Mouse (Mus musculus) forebrain, embryonic 15.5 days (tissue): Measurements from ENCODE around the gene Sdha. TPM values are rescaled to one million over a fixed set of nuclear protein-coding genes. Genes with fewer than 3 reads are reported as not detected.

ENCODE experiments used
- ATAC-seq: fragments of 200-750 bp; cut with Nextera tagmentation; replicated peaks from 2 replicates; pipeline ENCODE4 v1.8.0; 2017; ENCODE audit warnings: mild to moderate bottlenecking, moderate TSS enrichment, moderate library complexity
- H3K27ac ChIP-seq: fragments of 300-500 bp; sonication (generic); replicated peaks from 2 replicates; pipeline ENCODE4 v1.5.1; 2015; ENCODE audit warnings: mild to moderate bottlenecking, inconsistent platforms
- H3K27me3 ChIP-seq: fragments of 300-500 bp; sonication (generic); 2 replicates; pipeline ENCODE4 v1.6.1; 2015; ENCODE audit warnings: inconsistent platforms
- H3K36me3 ChIP-seq: fragments of 300-500 bp; sonication (generic); 2 replicates; pipeline ENCODE4 v1.6.1; 2015; ENCODE audit warnings: mild to moderate bottlenecking, inconsistent platforms
- H3K4me1 ChIP-seq: fragments of 300-500 bp; sonication (generic); 2 replicates; pipeline ENCODE4 v1.6.1; 2015; ENCODE audit warnings: inconsistent platforms
- H3K4me2 ChIP-seq: fragments of 300-500 bp; sonication (generic); replicated peaks from 2 replicates; pipeline ENCODE4 v1.6.1; 2015; ENCODE audit warnings: mild to moderate bottlenecking, inconsistent platforms
- H3K4me3 ChIP-seq: fragments of 300-500 bp; sonication (generic); 2 replicates; pipeline ENCODE4 v1.5.1; 2015; ENCODE audit warnings: mild to moderate bottlenecking, inconsistent platforms
- H3K9ac ChIP-seq: fragments of 300-500 bp; sonication (generic); replicated peaks from 2 replicates; pipeline ENCODE4 v1.6.1; 2015; ENCODE audit warnings: mild to moderate bottlenecking, inconsistent platforms
- H3K9me3 ChIP-seq: fragments of 300-500 bp; sonication (generic); 2 replicates; pipeline ENCODE4 v1.6.1; 2016; ENCODE audit warnings: inconsistent platforms
- WGBS: fragments of 180-500 bp; shearing (Covaris S2); methylation state at CpG from one replicate; pipeline ENCODE4 v1.1.7; 2015; ENCODE audit warnings: mixed read lengths; 5-methylcytosine and 5-hydroxymethylcytosine counted together
- polyA plus RNA-seq: library from polyadenylated mRNA; unstranded; fragments of >200 nt; fragmentation: Nextera tagmentation; extraction: Ambion mirVana; gene quantifications from 2 replicates; pipeline ENCODE4 v1.2.1, GENCODE M21; 2015

Sdha gene
- 212 and 220 TPM in 2 replicates for polyA plus RNA-seq

DNA sequence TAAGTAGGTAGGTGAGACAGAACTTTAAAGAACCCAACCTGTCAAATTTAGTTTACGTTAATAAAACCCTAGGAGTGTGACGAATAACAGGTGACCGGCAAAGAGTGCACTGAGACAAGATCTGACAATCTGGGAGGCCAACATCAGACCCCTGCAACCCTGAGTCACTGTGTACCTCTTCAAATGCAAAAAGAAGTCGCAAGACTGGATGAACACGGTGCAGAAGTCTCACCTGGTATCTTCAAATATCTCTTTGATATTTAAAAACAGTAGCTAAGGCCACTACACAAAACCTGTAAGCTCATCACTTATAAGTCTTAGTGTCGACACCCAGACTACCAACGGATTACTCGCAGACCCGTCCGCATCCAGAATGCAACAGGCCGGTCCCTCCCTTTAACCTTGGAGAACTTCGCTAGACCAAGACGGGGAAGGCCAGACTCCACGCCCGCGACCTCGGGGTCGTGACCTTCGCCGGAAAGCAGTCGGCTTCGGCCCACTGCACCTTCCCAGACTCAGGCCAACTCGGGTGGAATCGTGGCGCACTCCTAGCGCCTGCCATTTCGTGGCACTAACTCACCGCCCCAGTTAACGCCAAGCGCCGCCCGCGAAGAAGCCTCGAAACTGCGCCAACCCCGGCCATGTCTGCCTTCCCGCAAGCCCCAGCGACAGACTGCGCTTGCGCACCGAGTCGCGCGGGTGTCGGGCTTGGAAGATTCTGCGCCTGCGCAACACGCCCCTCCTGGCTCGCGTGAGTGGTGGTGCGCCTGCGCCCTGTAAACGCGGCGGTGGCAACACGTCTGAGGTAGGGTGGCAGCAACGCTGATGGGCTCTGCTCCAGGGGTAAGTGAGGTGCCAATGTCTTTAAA, at the start of gene Sdha, which contains the start of gene Ccdc127:
TSS of gene Sdha (minus strand) at position 715 of the 869 bp plus-strand sequence.
TSS of gene Ccdc127 (plus strand) at position 744 of the 869 bp plus-strand sequence.
- Histone ChIP-seq H3K36me3 (peaks cover 12% of the 10 kb centered on the region; the same call in 1 of the 2 replicates), H3K27me3 (no peaks in the 10 kb centered on the region), H3K9me3 (no peaks in the 10 kb centered on the region), H3K4me1 (peaks cover 18% of the 10 kb centered on the region), H3K4me2 (peak within 1 kb of the TSS; percentile 53), H3K4me3 (peak within 1 kb of the TSS; percentile 80), H3K27ac (peak within 1 kb of the TSS; percentile 79), H3K9ac (peak within 1 kb of the TSS; percentile 81)
- ATAC-seq = peak; percentile 98
- 2% methylated on average over 57 of the region's 57 CpGs for WGBS

DNA sequence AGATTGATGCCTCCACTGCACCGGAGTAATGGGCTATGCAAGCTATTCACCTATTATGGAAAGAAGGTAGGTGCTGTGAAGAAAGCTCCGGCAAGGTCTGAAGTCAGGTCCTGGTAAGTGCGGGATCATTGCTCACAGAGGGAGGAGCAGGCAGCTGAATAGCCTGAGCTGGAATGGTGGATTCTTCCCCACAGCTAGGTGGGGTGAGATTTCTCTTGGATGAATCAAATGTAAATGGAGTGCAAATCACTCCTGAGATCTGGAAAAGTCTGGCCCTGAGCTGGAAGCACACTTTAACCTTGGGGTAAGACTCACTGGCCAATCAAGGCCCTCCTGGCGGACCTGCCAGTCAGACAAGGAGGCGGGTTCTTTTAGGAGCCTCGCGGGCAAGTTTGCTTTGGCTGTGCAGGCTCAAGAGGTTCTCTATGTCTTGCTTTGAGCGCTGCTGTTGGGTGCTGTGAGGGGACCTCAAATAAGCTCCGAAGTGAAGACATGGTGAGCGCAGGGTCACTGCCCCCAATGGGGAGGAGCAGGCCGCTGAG, 49.3 kb upstream of the Sdha start, which contains the start of gene Ftl1-ps1:
TSS of gene Ftl1-ps1 (plus strand) at position 397 of the 542 bp plus-strand sequence.
- Histone ChIP-seq H3K9ac (no peak within 1 kb of the TSS), H3K27me3 (peaks cover 5% of the 10 kb centered on the region; the same call in 1 of the 2 replicates), H3K4me1 (no peaks in the 10 kb centered on the region), H3K4me2 (no peak within 1 kb of the TSS), H3K9me3 (no peaks in the 10 kb centered on the region), H3K4me3 (no peak within 1 kb of the TSS), H3K36me3 (no peaks in the 10 kb centered on the region), H3K27ac (no peak within 1 kb of the TSS)
- no peak for ATAC-seq
- 8% methylated on average over 11 of the region's 11 CpGs for WGBS

DNA sequence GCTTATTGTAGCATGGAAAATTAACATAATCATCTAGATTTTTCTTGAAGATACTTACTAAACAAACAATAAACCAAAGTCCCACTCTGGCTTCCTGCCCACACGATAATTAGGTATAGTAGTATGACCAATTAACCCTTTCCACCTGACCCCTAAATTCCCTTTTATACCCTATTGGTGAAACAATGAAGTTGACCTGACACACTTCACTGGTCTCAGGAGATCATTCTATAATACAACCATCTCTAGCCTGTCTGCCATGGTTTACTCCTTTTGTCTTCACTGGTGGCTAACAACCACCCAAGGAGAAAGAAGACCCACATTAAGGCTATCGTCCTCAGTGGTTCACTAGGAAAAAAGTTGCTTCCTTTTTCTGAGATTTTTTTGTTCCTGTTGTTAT, 41.1 kb upstream of the Sdha start:
- peak; percentile 41 for ATAC-seq
- Histone ChIP-seq H3K36me3 (no peaks in the 10 kb centered on the region), H3K4me1 (peaks cover 8% of the 10 kb centered on the region), H3K27me3 (no peaks in the 10 kb centered on the region), H3K9ac (no peak overlapping the region), H3K4me3 (no peak overlapping the region), H3K27ac (no peak overlapping the region), H3K4me2 (no peak overlapping the region), H3K9me3 (no peaks in the 10 kb centered on the region)
- 72% methylated on average over 2 of the region's 2 CpGs for WGBS

DNA sequence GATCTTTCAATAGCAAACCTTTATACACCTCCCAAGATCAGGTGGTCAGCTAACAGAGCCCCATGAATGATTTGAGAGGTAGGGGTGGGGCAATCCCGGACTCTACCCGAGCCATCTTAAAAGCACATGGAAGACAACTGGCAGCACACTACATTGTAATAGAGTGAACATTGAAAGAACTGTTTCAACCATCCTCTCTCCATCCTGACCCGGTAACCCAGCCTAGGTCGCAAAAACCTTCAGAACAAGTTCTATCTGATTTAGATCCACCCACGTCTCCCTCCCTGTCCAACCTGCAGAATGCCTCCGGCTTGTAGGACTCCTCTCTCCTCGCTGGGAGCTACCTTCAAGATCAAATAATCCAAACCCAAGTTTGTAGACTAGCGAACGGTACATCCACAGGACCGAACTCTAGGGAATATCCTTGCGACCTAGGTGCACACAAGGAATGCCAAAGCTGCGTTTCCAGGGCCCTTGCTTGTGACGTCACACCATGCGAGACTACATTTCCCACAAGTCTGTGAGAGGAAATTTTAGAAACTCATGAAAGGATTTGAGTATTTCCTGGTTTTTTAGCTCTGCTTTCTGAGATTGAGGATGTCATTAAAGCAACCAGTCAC, 40.4 kb upstream of the Sdha start, which contains the start of gene Zfp72:
TSS of gene Zfp72 (minus strand) at position 466 of the 620 bp plus-strand sequence.
- Histone ChIP-seq H3K9me3 (no peaks in the 10 kb centered on the region), H3K4me2 (peak within 1 kb of the TSS; percentile 55), H3K4me1 (peaks cover 8% of the 10 kb centered on the region), H3K27me3 (no peaks in the 10 kb centered on the region), H3K36me3 (no peaks in the 10 kb centered on the region), H3K27ac (no peak within 1 kb of the TSS), H3K4me3 (peak within 1 kb of the TSS; percentile 54), H3K9ac (peak within 1 kb of the TSS; percentile 56)
- peak; percentile 96 for ATAC-seq
- WGBS = 2% methylated on average over 14 of the region's 14 CpGs

DNA sequence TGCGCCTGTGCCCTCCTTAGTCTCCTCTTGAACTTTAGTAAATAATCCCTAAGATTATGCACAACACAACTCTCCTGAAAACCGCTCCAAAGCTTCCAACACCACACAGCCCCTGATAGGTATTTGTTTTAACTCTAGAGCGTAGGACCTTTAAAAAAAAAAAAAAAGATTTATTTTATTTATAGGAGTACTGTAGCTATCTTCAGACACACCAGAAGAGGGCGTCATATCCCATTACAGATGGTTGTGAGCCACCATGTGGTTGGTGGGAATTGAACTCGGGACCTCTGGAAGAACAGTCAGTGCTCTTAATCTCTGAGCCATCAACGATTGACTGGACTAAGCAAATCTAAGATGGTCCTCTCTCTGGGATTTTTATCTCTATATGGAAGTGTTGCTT, 39.6 kb upstream of the Sdha start:
- Histone ChIP-seq H3K4me1 (peaks cover 8% of the 10 kb centered on the region), H3K9ac (no peak overlapping the region), H3K36me3 (no peaks in the 10 kb centered on the region), H3K27ac (no peak overlapping the region), H3K9me3 (no peaks in the 10 kb centered on the region), H3K4me3 (peak overlapping the region; percentile 54), H3K27me3 (no peaks in the 10 kb centered on the region), H3K4me2 (peak overlapping the region; percentile 55)
- no peak for ATAC-seq
- WGBS = 76% methylated on average over 6 of the region's 6 CpGs

DNA sequence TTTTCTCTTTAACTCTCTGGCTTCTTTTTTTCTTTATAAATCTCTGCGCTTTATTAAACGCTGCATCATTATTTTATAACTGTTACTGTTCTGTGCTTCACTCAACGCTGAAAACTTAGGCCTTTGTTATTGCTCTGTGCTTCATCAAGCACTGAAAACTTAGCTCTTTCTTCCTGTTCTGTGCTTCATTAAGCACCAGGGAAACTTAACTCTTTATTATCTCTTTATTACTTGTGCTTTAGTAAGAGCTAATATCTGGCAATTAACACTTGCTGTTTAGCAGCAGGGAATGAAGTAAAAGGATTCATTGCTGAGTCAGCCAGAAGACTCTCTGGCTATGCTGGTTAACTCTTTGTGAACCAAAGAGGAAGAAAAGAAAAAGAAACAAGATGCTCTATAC, 32.2 kb upstream of the Sdha start:
- H3K9me3 ChIP-seq = no peaks in the 10 kb centered on the region
- peak; percentile 44; the same call in 1 of the 2 replicates for ATAC-seq
- 0 out of 2 replicates have a peak overlapping the region, but pooled peaks have one; percentile 6 for H3K27ac ChIP-seq
- no peaks in the 10 kb centered on the region for H3K27me3 ChIP-seq
- no peak overlapping the region for H3K9ac ChIP-seq
- H3K4me1 ChIP-seq = peaks cover 15% of the 10 kb centered on the region
- no peaks in the 10 kb centered on the region for H3K36me3 ChIP-seq
- H3K4me2 ChIP-seq = no peak overlapping the region
- 6% methylated on average over 3 of the region's 3 CpGs for WGBS
- no peak overlapping the region for H3K4me3 ChIP-seq

DNA sequence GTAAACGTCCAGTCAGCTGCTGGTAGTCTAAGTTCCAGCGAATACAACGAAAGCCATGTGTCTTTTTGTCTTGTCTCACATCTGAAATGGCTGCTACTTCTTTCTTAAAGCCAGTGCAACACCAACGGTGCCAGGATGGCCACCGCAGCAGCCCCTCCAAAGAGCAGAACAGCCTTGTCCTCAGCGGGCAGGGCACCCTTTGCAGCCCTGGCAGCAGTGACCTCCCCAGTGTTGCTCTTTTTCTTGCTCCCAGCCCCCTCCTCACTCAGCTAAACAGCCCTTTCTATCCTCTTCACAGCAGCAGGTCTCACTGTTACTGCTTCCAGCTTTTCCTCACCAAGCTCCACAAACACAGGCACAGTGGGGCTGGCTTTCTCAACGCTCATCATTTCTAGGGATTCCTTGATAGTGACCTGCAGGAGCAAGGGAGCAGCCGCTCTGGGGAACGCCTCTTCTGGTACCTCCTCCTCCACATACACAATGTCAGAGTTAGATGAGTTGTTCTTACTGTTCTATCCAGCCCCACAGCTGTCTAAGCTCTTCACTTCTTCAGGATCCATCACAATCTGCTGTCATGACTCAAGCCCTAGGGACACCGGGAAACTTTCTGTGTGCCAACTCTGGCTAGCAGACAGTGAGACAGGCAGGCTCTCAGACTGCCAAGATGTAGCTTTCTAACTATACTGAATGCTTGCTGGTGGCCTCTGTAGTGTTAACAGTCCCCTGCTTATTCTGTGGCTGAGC, 31.6 kb upstream of the Sdha start:
- Histone ChIP-seq H3K9me3 (no peaks in the 10 kb centered on the region), H3K27me3 (no peaks in the 10 kb centered on the region), H3K36me3 (no peaks in the 10 kb centered on the region), H3K9ac (no peak overlapping the region), H3K4me2 (0 out of 2 replicates have a peak overlapping the region, but pooled peaks have one; percentile 5), H3K27ac (0 out of 2 replicates have a peak overlapping the region, but pooled peaks have one; percentile 6), H3K4me1 (peaks cover 15% of the 10 kb centered on the region), H3K4me3 (no peak overlapping the region)
- peak; percentile 78 for ATAC-seq
- WGBS = 57% methylated on average over 10 of the region's 10 CpGs

DNA sequence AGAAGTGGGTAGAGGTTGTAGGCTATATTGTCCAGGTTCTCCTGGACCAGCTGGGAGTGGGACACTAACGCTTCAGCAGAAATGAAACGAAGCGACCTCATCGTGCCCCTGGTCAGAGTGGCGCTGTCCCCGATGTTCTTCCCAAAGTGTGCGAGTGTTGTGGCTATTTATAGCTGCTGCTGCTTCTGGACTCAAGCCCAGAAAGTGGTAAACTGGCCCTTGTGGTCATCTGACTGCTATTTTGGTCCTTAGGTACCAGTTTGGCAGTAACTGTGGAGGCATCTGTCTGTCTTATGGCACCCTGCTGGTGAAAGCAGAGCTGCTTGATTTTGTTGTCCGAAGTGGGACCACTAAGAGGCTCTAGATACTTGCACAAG, 13.8 kb upstream of the Sdha start, which contains the start of gene Lrrc14b:
TSS of gene Lrrc14b (minus strand) at position 147 of the 377 bp plus-strand sequence.
- no peak for ATAC-seq
- H3K4me2 ChIP-seq = no peak within 1 kb of the TSS
- H3K9ac ChIP-seq = no peak within 1 kb of the TSS
- no peak within 1 kb of the TSS for H3K4me3 ChIP-seq
- no peaks in the 10 kb centered on the region for H3K9me3 ChIP-seq
- 75% methylated on average over 8 of the region's 8 CpGs for WGBS
- H3K4me1 ChIP-seq = no peaks in the 10 kb centered on the region
- no peak within 1 kb of the TSS for H3K27ac ChIP-seq
- no peaks in the 10 kb centered on the region for H3K27me3 ChIP-seq
- peaks cover 20% of the 10 kb centered on the region for H3K36me3 ChIP-seq

DNA sequence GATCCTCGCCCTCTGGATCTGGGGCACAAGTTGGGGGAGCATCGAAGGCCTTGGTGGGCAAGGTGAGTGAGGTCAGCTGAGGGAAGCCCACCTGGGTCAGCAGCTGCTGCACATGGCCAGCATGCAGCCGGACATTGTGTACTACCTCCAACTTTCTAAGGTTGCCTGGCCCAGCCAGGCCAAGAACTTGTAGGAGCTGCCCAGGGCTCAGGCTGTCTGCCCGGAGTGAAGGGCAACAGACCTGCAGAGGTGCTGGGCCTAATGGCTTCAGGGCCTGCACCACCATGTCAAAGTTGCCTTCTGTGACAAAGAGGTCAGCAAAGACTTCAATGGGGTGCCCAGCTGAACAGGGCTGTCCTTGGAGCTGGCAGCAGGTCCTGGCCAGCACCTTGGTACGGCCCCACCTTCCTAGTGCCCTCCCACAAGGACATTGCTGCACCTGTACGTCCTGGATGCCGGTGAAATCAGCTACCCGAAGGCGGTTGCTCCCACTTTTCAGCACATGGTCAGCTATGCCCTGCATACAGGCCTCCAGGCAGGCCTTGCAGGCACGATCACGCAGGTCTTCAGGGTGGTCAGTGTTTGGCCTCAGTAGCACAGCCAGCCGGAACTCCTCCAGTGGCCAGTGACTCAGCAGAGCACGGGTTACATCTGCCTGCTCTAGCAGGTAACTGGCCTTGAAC, 13.2 kb upstream of the Sdha start:
- Histone ChIP-seq H3K27me3 (no peaks in the 10 kb centered on the region), H3K4me3 (no peak overlapping the region), H3K9me3 (no peaks in the 10 kb centered on the region), H3K4me2 (no peak overlapping the region), H3K4me1 (no peaks in the 10 kb centered on the region), H3K27ac (no peak overlapping the region), H3K36me3 (peaks cover 25% of the 10 kb centered on the region), H3K9ac (no peak overlapping the region)
- WGBS = 90% methylated on average over 13 of the region's 13 CpGs
- ATAC-seq = no peak

DNA sequence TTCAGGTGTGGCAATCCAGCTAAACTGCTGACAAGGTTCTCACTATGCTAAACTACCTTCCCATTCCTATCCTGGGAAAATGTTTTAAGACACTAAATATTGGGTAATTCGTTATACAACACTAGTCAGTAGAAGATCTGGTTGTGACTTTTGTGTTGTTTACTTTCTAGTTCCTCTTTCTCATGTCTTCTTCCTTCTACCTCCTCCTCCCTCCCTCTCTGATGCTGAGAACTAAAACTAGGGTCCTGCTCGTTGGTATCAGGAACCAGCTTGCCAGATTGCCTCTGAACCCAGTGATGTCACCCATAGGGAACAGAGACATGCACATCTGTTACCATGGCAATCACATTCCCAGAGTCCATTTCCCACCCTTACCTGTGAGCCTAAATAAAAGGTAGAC, 12.1 kb upstream of the Sdha start:
- Histone ChIP-seq H3K9me3 (no peaks in the 10 kb centered on the region), H3K9ac (no peak overlapping the region), H3K27ac (no peak overlapping the region), H3K36me3 (peaks cover 33% of the 10 kb centered on the region), H3K4me3 (no peak overlapping the region), H3K27me3 (no peaks in the 10 kb centered on the region), H3K4me1 (no peaks in the 10 kb centered on the region), H3K4me2 (no peak overlapping the region)
- WGBS = 79% methylated on average over 2 of the region's 2 CpGs
- 0 out of 2 replicates have a peak, but pooled peaks have one; percentile 12 for ATAC-seq

DNA sequence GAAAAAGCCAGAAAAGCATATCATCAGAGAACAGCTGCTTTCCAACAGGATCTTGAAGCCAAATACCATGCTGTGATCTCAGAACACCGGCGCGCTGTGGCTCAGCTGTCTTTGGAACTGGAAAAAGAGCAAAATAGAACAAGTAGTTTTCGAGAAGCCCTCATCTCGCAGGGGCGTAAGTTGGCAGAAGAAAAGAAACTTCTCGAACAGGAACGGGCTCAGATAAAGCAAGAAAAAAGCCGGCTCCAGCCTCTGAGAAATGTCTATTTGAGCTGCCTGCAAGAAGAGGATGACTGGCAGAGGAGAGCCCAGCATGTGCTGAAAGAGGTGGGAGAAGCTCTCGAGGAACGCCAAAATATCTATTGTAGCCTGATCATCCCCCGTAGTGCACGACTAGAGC, 6.4 kb upstream of the Sdha start:
- Histone ChIP-seq H3K9me3 (no peaks in the 10 kb centered on the region), H3K4me1 (no peaks in the 10 kb centered on the region), H3K27ac (no peak overlapping the region), H3K4me3 (no peak overlapping the region), H3K9ac (no peak overlapping the region), H3K4me2 (no peak overlapping the region), H3K36me3 (peaks cover 53% of the 10 kb centered on the region), H3K27me3 (no peaks in the 10 kb centered on the region)
- WGBS = 96% methylated on average over 13 of the region's 13 CpGs
- ATAC-seq = no peak
